Mouse (Mus musculus) forebrain, embryonic 11.5 days (tissue): ENCODE results near the gene Slc8a1. TPM values are rescaled to one million over a fixed set of nuclear protein-coding genes. Genes with fewer than 3 reads are reported as not detected.

ENCODE experiments used
- ATAC-seq: fragments of 200-750 bp; cut with Nextera tagmentation; replicated peaks from 2 replicates; pipeline ENCODE4 v1.8.0; 2017; ENCODE audit warnings: moderate TSS enrichment; ENCODE audit not compliant: low FRiP score
- DNase-seq: peaks from one replicate; pipeline ENCODE4 v3.0.0-alpha.2; 2017; ENCODE audit warnings: low spot score
- H3K27ac ChIP-seq: fragments of 300-500 bp; sonication (generic); 2 replicates; pipeline ENCODE4 v1.5.1; 2014; ENCODE audit warnings: low read depth, low read length
- H3K27me3 ChIP-seq: fragments of 300-500 bp; sonication (generic); 2 replicates; pipeline ENCODE4 v1.6.1; 2014; ENCODE audit warnings: mild to moderate bottlenecking, low read length, mixed read lengths; ENCODE audit not compliant: control insufficient read depth, insufficient read depth
- H3K36me3 ChIP-seq: fragments of 300-500 bp; sonication (generic); 2 replicates; pipeline ENCODE4 v1.6.1; 2014; ENCODE audit warnings: mild to moderate bottlenecking, low read length, moderate library complexity, mixed read lengths; ENCODE audit not compliant: control insufficient read depth, insufficient read depth
- H3K4me1 ChIP-seq: fragments of 300-500 bp; sonication (generic); replicated peaks from 2 replicates; pipeline ENCODE4 v1.6.1; 2014; ENCODE audit warnings: low read length, mixed read lengths; ENCODE audit not compliant: control insufficient read depth, insufficient read depth
- H3K4me2 ChIP-seq: fragments of 300-500 bp; sonication (generic); 2 replicates; pipeline ENCODE4 v1.6.1; 2014; ENCODE audit warnings: low read depth, mild to moderate bottlenecking, low read length, moderate library complexity, mixed read lengths; ENCODE audit not compliant: severe bottlenecking
- H3K4me3 ChIP-seq: fragments of 300-500 bp; sonication (generic); 2 replicates; pipeline ENCODE4 v1.5.1; 2014; ENCODE audit warnings: low read depth, low read length
- H3K9ac ChIP-seq: fragments of 300-500 bp; sonication (generic); 2 replicates; pipeline ENCODE4 v1.6.1; 2014; ENCODE audit warnings: low read length
- H3K9me3 ChIP-seq: fragments of 300-500 bp; sonication (generic); 2 replicates; pipeline ENCODE4 v1.6.1; 2016; ENCODE audit warnings: low read length, mixed read lengths; ENCODE audit not compliant: control insufficient read depth
- WGBS: fragments of 180-500 bp; shearing (Covaris S2); extraction: QIAGEN DNeasy Blood & Tissue Kit; methylation state at CpG from one replicate; pipeline ENCODE4 v1.1.7; 2014; 5-methylcytosine and 5-hydroxymethylcytosine counted together
- polyA plus RNA-seq: library from polyadenylated mRNA; unstranded; fragments of >200 nt; fragmentation: Nextera tagmentation; extraction: Ambion mirVana; gene quantifications from 2 replicates; pipeline ENCODE4 v1.2.1, GENCODE M21; 2014

The Slc8a1 gene
- polyA plus RNA-seq, 1 experiment from 2014 or later, result 3.6 TPM

DNA sequence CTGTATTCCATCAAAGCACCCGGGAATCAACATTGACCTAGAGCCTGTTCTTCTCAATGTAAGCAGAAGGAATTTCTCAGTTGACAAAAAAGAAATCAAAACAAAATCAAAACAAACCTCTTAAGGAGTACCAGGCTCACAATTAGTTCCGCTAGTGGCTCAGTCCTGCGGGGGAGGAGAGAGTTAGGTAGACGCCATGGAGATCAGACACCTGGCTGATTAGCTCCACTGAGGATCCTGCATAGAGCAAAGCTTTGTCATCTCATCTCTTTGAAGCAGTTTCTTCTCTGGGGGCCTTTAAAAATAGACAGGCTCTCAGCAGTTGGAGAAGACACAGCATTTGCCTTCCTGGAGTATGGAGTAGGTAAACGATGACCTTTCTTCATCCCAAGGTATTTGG lies 192.2 kb downstream of the Slc8a1 start:
- ATAC-seq, result no peak
- no peaks in the 10 kb centered on the region for H3K27me3 ChIP-seq
- 82% methylated on average over 5 of the region's 5 CpGs for WGBS

DNA sequence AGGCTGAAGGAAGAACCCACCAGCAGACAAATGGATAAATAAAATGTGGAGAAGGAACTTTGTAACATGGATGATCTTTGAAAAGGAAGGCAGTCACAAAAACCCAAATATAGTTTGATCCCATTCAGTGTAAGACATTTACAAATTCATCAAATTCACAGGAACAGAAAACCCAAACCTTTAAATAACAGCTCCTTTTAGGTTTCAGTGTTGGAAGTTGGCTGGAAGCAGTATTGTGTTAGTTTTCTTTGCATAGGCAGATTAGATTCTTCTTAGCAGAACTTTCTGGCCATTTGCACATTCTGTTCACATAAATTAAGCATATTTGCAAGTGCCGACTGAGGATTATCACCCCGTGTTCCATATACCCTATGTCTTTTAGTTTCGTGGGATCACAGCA lies 193.3 kb downstream of the Slc8a1 start:
- Histone ChIP-seq H3K36me3 (no peaks in the 10 kb centered on the region), H3K27ac (no peak overlapping the region), H3K9ac (no peak overlapping the region), H3K27me3 (no peaks in the 10 kb centered on the region), H3K4me1 (no peaks in the 10 kb centered on the region), H3K9me3 (no peaks in the 10 kb centered on the region), H3K4me3 (no peak overlapping the region), H3K4me2 (no peak overlapping the region)
- ATAC-seq (no peak), DNase-seq (no peak)
- WGBS, result 96% methylated on average over 3 of the region's 3 CpGs

More for the DNA sequence above, 192.2 kb downstream of the Slc8a1 start:
- Histone ChIP-seq H3K4me3 (no peak overlapping the region), H3K4me2 (no peak overlapping the region), H3K9me3 (no peaks in the 10 kb centered on the region), H3K9ac (no peak overlapping the region), H3K36me3 (no peaks in the 10 kb centered on the region), H3K27ac (no peak overlapping the region), H3K4me1 (no peaks in the 10 kb centered on the region)
- no peak for DNase-seq

DNA sequence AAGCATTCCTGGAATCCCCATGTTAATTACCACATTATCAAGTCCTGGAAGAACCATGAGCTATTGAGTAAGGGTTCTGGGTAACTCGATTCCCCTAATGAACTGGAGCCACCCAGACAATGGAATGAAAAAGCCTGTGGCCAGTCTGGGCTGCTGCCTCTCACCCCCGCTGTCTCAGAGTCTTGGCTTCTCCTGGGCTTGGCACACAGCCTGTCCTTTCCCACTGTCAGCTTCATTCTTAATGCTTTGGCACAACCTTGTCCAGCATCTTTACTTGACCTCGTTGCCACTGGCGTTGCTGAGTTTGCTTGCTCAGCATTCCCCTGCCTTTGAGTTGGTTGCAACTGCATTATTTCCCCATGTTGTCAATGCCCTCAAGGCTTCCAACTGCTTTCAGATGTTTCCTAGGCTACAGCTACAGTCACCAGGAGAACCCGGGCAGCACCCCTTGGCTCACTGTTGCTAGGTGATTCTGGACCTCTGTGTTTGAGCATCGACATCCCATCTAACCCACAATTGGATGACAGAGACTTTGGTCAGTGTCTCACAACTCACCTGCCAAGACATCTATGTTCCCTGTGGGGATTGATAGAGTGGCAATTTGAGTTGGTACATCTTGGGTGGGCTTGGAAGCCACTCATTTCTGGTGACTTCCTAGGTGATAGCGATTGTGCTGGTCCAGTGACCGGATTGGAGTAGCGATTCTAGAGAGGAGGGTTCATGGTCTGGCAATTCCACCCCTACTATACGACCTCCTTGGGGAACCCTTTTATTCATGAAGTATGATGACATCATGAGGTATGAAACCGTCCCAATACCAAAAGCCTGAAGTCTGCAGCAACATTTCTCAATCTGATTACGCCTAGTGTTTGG lies 195.6 kb downstream of the Slc8a1 start:
- Histone ChIP-seq H3K4me3 (no peak overlapping the region), H3K4me2 (no peak overlapping the region), H3K4me1 (no peaks in the 10 kb centered on the region), H3K9me3 (no peaks in the 10 kb centered on the region), H3K36me3 (no peaks in the 10 kb centered on the region), H3K9ac (no peak overlapping the region), H3K27ac (no peak overlapping the region), H3K27me3 (no peaks in the 10 kb centered on the region)
- ATAC-seq (no peak), DNase-seq (no peak)
- 74% methylated on average over 12 of the region's 12 CpGs for WGBS

DNA sequence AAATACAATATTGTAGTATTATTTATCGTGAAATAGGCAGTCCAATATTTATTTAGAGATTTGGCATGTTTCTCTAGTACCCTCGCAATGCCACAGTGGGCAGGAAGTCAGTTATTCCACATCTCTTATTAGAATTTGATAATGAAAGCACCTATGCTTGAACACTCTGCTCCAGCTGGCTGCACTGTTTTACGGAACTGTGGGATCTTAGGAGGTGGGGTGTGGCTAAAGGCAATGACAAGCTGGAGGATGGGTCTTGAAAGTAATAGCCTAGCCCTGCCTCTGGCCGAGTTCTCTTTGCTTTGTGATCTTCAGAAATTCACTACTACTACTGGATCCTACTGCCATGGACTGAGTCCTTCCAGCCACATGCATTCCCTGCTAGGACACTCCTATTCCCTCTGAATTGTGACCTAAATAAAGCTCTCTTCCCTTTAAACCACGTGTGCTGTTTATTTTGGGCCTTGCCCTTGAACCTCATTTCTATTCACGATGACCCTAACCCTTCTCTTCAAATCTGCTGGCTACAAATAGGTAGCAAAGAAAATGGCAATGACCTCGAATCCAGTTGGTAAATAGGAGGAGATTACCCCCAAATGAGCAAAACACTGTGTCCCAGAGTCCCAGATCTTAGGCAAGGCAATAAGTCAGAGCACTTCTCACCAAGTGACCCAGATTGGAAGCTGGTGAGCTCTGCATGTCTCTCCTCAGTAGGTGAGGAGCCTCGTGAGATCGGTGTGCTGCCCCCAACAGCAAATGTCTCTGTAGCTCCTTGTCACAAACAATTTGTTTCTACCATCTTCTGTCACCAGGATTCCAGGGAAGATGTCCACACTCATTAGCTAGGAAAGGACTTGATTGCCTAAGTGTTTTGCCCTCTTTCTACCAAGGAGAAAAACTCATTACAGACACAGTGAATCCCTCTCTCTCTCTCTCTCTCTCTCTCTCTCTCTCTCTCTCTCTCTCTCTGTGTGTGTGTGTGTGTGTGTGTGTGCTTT lies 199.7 kb downstream of the Slc8a1 start:
- Histone ChIP-seq H3K9me3 (no peaks in the 10 kb centered on the region), H3K27me3 (no peaks in the 10 kb centered on the region), H3K4me2 (no peak overlapping the region), H3K4me1 (no peaks in the 10 kb centered on the region), H3K27ac (no peak overlapping the region), H3K36me3 (no peaks in the 10 kb centered on the region), H3K4me3 (no peak overlapping the region), H3K9ac (no peak overlapping the region)
- 77% methylated on average over 9 of the region's 9 CpGs for WGBS
- no peak for ATAC-seq
- no peak for DNase-seq

DNA sequence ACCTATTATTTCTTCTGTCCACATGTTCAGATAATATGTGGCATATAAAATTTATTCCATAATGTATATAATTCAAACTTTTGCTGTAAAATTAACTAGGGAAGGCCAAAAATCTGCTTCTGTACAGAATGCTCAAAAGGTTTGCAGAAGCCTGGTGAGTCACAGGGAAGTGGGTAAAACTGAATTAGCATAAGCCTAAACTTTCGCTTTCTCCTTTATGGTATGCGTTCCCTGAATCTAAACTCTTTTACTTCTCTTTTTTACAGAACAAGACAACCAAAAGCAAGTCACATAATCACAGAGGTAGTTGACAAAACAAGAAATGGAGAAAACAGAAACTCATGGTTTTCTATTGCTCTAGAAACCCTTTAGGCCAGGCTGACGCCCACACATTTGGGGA lies 202.1 kb downstream of the Slc8a1 start:
- Histone ChIP-seq H3K9ac (no peak overlapping the region), H3K4me1 (no peaks in the 10 kb centered on the region), H3K9me3 (no peaks in the 10 kb centered on the region), H3K4me2 (no peak overlapping the region), H3K27ac (no peak overlapping the region), H3K4me3 (no peak overlapping the region), H3K27me3 (no peaks in the 10 kb centered on the region), H3K36me3 (no peaks in the 10 kb centered on the region)
- ATAC-seq (no peak), DNase-seq (no peak)
- WGBS, result 89% methylated on average over 3 of the region's 3 CpGs

DNA sequence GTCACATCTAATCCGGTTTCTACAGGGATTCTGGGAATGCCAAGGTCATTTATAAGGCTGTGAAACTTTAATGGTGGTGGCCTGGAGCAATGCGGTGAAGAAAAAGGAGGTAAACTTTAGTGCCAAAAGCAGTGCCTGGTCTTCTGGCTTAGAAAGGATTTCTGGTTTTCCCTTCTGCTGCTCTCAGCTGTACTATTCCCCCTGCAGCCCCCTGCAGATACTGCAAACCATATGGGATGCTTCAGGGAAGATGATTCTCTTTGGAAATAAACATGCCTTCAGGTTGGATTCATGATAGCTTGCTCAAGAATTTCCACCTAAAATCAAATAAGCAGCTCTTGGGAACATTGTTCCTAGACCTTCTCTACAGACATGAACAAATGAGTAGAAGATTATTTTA lies 208.3 kb downstream of the Slc8a1 start:
- Histone ChIP-seq H3K4me3 (no peak overlapping the region), H3K27me3 (peaks cover 25% of the 10 kb centered on the region; the same call in 1 of the 2 replicates), H3K9ac (no peak overlapping the region), H3K4me2 (no peak overlapping the region), H3K36me3 (no peaks in the 10 kb centered on the region), H3K27ac (no peak overlapping the region), H3K9me3 (no peaks in the 10 kb centered on the region), H3K4me1 (no peaks in the 10 kb centered on the region)
- 82% methylated on average over 2 of the region's 2 CpGs for WGBS
- ATAC-seq (no peak), DNase-seq (no peak)

DNA sequence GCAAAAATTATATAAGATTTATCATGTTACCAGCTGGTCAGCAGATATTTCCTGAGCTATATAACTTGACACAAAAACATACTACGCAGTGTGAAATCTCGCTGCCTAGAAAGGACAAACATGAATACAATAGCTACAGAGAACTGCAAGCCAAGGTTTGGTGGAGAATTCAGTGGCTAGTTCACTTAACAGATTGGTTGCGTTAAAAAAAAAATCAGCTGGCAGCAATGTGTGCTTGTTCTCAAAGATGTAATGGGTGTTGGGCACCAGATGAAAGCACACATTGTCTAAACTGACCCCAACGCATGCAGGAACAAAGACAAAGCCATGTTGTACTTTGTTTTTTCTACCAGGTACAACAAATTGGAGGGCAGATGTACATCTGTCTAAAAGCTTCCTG lies 209.2 kb downstream of the Slc8a1 start:
- no peaks in the 10 kb centered on the region for H3K4me1 ChIP-seq
- ATAC-seq (no peak), DNase-seq (no peak)
- H3K4me2 ChIP-seq, result no peak overlapping the region
- H3K36me3 ChIP-seq, result no peaks in the 10 kb centered on the region
- H3K27me3 ChIP-seq, result peaks cover 30% of the 10 kb centered on the region; the same call in 1 of the 2 replicates
- no peak overlapping the region for H3K9ac ChIP-seq
- no peak overlapping the region for H3K4me3 ChIP-seq
- no peaks in the 10 kb centered on the region for H3K9me3 ChIP-seq
- 87% methylated on average over 4 of the region's 4 CpGs for WGBS
- H3K27ac ChIP-seq, result no peak overlapping the region

DNA sequence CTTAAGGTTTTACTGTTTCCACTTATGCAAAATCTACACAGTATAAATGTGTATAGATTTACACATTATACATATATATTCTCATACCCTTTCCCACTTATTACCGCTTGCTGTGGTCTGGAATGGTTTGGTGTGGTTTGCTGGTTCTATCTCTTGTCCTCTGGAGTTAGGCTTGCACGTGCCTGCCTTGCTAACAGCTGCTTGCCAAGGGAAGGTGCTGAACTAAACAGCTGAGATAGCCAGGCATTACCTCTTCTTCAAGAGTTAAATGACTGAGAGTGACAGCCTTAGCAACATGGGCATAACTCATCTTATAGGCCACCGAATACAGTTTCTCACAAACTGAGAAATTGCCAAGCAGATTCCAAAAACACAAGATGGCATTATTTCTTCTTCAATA lies 211.7 kb downstream of the Slc8a1 start:
- no peak overlapping the region for H3K4me2 ChIP-seq
- no peak overlapping the region for H3K9ac ChIP-seq
- no peak overlapping the region for H3K27ac ChIP-seq
- ATAC-seq (no peak), DNase-seq (no peak)
- no peaks in the 10 kb centered on the region for H3K9me3 ChIP-seq
- H3K27me3 ChIP-seq, result peaks cover 41% of the 10 kb centered on the region
- WGBS, result 92% methylated on average over 3 of the region's 3 CpGs
- H3K36me3 ChIP-seq, result no peaks in the 10 kb centered on the region
- H3K4me3 ChIP-seq, result no peak overlapping the region
- no peaks in the 10 kb centered on the region for H3K4me1 ChIP-seq
